Mouse (Mus musculus): ENCODE data around the gene Gm4981. TPM values are rescaled to one million over a fixed set of nuclear protein-coding genes. Genes with fewer than 3 reads are reported as not detected.
"Not testable (repeated sequence)": the region's sequence is repeated elsewhere in the genome, so short reads cannot be mapped to it uniquely, and the experiment has no call there.

Gm4981 gene
- total and polyA plus RNA-seq, 2 experiments from 2014 or later = not detected

DNA sequence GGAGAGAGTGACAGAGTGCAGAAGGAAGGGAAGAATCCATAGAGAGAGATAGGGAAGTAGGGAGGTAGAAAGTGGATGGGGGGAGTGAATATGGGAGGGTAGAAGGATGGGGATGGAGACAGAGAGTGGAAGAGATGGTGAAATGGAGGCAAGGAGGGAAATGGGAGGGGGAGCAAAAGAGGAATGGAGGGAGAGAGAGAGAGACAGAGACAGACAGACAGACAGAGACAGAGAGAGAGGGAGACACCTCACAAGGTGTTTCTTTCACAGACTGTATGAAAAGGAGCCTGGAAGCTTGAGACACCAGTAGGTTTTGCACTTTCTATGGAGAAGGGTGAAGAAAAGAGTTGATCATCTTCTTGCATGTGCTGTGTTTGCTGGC is 2.8 kb downstream of the Gm4981 start:
- not testable (repeated sequence) for ATAC-seq; H3K9ac ChIP-seq; H3K36me3 ChIP-seq (ENCODE audit: insufficient read depth); H3K4me1 ChIP-seq (ENCODE audit: insufficient read depth); H3K27ac ChIP-seq (ENCODE audit: low read depth, low read length); H3K4me3 ChIP-seq (ENCODE audit: low read depth, low read length); DNase-seq; H3K27me3 ChIP-seq (ENCODE audit: insufficient read depth, low read length); H3K4me2 ChIP-seq (ENCODE audit: low read depth)
- peaks cover 20% of the 10 kb centered on the region for H3K9me3 ChIP-seq (ENCODE audit: low read length)

DNA sequence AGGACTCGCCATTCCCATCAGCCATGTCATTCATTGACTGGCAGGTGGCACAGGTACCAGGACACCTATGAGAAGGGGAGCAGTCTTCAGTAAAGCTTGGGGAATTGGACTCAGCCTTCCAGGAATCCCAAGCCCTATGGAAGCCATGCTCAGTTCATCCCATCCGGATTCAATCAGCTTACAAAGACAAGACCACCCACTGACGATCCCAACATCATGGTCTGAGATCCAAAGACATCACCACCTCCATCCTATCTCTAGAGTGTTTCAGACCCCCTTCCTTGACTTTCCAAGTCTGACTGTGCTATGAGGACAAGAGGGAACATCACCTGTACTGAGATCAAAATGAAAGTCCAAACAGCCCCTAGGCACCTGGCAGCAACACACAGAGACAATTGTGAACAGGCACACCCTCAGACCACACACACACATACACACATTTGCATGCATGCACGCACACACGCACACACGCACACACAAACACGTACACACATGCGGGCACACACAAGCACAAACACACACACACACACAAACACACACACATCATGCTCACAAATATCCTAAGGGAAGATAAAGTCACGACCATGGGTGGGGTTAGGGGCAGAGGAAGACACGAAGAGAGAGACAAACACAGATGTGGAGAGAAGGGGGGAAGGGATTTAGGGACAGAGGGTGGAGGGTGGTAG is 3.3 kb downstream of the Gm4981 start:
- peaks cover 20% of the 10 kb centered on the region for H3K9me3 ChIP-seq (ENCODE audit: low read length)
- not testable (repeated sequence) for H3K27me3 ChIP-seq (ENCODE audit: insufficient read depth, low read length); H3K4me1 ChIP-seq (ENCODE audit: insufficient read depth); H3K36me3 ChIP-seq (ENCODE audit: insufficient read depth); DNase-seq; H3K27ac ChIP-seq (ENCODE audit: low read depth, low read length); H3K9ac ChIP-seq; H3K4me2 ChIP-seq (ENCODE audit: low read depth); H3K4me3 ChIP-seq (ENCODE audit: low read depth, low read length)
- peak; percentile 25 for ATAC-seq
- WGBS = 82% methylated on average over 9 of the region's 10 CpGs

DNA sequence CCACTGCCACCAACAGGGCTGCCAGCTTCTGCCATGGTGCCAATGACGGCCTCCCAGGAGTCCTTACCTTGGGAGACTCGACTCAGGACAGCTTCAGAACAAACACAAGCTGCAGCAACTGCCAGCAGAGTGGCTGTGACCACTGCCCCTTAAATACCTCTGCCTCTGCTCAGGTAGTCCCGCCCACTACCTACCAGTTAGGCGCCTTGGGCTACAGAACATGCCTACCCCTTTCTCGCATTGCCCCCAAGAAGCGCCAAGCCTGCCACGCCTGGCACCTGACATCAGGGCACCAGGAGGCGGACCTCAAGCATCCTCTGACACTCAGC is 3.9 kb downstream of the Gm4981 start, which contains the start of gene Duxf3:
Duxf3 (minus strand) TSS at position 35 of the 329 bp plus-strand sequence.
- H3K9me3 ChIP-seq (ENCODE audit: low read length) = peaks cover 20% of the 10 kb centered on the region
- H3K4me2 ChIP-seq (ENCODE audit: low read depth); H3K9ac ChIP-seq; DNase-seq; H3K36me3 ChIP-seq (ENCODE audit: insufficient read depth); H3K4me1 ChIP-seq (ENCODE audit: insufficient read depth); H3K27ac ChIP-seq (ENCODE audit: low read depth, low read length); H3K27me3 ChIP-seq (ENCODE audit: insufficient read depth, low read length); H3K4me3 ChIP-seq (ENCODE audit: low read depth, low read length): not testable (repeated sequence)
- 88% methylated on average over 7 of the region's 8 CpGs for WGBS
- peak; percentile 35 for ATAC-seq

DNA sequence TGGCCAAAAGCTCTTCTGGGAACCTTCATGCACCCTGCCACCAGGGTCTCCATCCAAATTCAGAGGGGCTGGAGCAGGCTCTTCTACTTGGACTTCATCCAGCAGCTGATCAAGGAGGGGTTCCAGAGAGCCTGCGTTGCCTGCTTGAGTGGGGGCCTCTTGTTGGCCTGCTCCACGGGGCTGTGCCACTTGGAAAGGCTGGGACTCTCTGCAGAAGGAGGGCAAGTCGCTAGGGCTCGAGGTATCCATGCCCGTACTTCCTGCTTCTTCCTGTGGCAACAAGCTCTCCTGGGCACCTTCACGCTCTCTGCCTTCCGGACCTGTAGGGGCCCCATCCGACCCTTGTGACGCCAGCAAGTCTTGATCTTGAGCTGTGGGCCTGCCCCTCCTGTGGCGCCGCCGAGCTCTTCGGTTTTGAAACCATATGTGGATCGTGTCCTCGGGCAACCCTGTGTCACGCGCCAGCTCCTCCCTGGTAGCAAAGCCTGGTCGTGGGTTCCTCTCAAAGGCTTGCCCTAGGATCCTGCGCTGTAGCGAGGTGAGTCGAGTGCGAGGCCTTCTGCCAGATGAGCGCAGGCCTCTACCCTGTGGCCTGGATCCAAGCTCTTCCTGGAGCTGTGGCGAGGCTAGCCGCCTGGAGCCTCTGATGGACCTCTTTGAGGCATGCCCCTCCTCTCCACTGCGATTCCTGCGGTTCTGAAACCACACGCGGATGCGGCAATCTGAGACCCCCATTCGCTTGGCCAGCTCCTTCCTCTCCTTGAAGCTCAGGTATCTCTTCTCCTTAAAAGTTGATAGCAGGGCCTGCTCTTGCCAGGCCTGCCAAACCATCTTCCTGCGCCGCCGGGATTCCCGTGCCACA is 4.5 kb downstream of the Gm4981 start:
- not testable (repeated sequence) for H3K27ac ChIP-seq (ENCODE audit: low read depth, low read length); H3K9ac ChIP-seq; H3K4me2 ChIP-seq (ENCODE audit: low read depth); H3K27me3 ChIP-seq (ENCODE audit: insufficient read depth, low read length); H3K4me3 ChIP-seq (ENCODE audit: low read depth, low read length); H3K36me3 ChIP-seq (ENCODE audit: insufficient read depth); H3K4me1 ChIP-seq (ENCODE audit: insufficient read depth)
- peak; percentile 11 for DNase-seq
- H3K9me3 ChIP-seq (ENCODE audit: low read length) = peaks cover 20% of the 10 kb centered on the region
- peak; percentile 71 for ATAC-seq
- 90% methylated on average over 31 of the region's 35 CpGs for WGBS

DNA sequence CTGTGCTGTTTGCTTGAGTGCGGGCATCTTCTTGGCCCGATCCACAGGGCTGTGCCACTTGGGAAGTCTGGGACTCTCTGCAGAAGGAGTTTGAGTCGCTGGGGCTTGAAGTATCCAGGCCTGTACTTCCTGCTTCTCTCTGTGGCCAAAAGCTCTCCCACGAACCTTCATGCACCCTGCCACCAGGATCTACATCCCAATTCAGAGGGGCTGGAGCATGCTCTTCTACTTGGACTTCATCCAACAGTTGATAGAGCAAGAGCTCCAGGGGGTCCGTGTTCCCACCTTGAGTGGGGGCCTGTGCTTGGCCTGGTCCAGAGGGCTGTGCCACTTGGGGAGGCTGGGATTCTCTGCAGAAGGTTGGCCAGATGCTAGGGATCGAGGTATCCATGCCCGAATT is 5.4 kb downstream of the Gm4981 start:
- 85% methylated on average over 5 of the region's 7 CpGs for WGBS
- H3K9me3 ChIP-seq (ENCODE audit: low read length) = peaks cover 16% of the 10 kb centered on the region
- ATAC-seq = peak; percentile 30
- DNase-seq; H3K36me3 ChIP-seq (ENCODE audit: insufficient read depth); H3K27me3 ChIP-seq (ENCODE audit: insufficient read depth, low read length); H3K4me2 ChIP-seq (ENCODE audit: low read depth); H3K4me1 ChIP-seq (ENCODE audit: insufficient read depth); H3K9ac ChIP-seq; H3K4me3 ChIP-seq (ENCODE audit: low read depth, low read length); H3K27ac ChIP-seq (ENCODE audit: low read depth, low read length): not testable (repeated sequence)

DNA sequence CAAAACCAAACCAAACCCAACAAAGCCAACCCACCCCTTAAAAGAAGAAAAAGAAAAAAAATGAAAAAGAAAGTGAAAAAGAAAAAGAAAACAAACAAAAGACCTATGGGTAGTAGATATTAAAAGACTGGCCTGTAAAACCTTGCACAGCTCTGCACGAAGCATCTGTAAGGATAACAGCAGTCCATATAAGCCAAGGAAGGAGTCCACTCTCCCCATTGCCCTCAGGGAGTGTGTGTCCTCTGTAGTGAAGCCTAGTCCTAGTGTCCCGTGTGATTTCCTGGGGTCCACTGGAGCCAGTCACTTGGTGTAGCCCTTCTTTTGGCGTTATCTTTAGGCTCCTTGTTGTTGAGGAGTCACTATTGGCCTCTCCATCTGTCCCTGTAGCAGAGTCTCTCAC is 6.5 kb downstream of the Gm4981 start:
- ATAC-seq; H3K4me2 ChIP-seq (ENCODE audit: low read depth); DNase-seq; H3K9ac ChIP-seq; H3K27me3 ChIP-seq (ENCODE audit: insufficient read depth, low read length); H3K4me3 ChIP-seq (ENCODE audit: low read depth, low read length); H3K4me1 ChIP-seq (ENCODE audit: insufficient read depth); H3K27ac ChIP-seq (ENCODE audit: low read depth, low read length); H3K36me3 ChIP-seq (ENCODE audit: insufficient read depth): not testable (repeated sequence)
- WGBS = 58% methylated on average over 3 of the region's 3 CpGs
- H3K9me3 ChIP-seq (ENCODE audit: low read length) = peaks cover 16% of the 10 kb centered on the region

DNA sequence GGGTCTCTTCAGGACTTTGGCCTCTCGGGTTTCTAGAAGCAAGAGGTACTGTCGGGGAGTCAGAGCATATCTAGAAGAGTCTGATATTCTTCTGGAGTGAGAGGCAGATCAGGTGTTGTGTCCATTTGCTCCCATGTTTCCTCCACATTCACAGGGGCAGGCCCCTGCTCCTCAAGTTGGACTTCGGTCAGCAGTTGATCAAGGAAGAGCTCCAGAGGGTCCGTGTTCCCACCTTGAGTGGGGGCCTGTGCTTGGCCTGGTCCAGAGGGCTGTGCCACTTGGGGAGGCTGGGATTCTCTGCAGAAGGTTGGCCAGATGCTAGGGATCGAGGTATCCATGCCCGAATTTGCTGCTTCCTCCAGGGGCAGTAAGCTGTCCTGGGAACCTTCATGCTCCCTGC is 8.7 kb downstream of the Gm4981 start:
- H3K4me2 ChIP-seq (ENCODE audit: low read depth); ATAC-seq; H3K36me3 ChIP-seq (ENCODE audit: insufficient read depth); H3K4me1 ChIP-seq (ENCODE audit: insufficient read depth); DNase-seq; H3K9ac ChIP-seq; H3K27ac ChIP-seq (ENCODE audit: low read depth, low read length); H3K27me3 ChIP-seq (ENCODE audit: insufficient read depth, low read length); H3K4me3 ChIP-seq (ENCODE audit: low read depth, low read length): not testable (repeated sequence)
- 91% methylated on average over 2 of the region's 6 CpGs for WGBS
- H3K9me3 ChIP-seq (ENCODE audit: low read length) = peaks cover 16% of the 10 kb centered on the region

DNA sequence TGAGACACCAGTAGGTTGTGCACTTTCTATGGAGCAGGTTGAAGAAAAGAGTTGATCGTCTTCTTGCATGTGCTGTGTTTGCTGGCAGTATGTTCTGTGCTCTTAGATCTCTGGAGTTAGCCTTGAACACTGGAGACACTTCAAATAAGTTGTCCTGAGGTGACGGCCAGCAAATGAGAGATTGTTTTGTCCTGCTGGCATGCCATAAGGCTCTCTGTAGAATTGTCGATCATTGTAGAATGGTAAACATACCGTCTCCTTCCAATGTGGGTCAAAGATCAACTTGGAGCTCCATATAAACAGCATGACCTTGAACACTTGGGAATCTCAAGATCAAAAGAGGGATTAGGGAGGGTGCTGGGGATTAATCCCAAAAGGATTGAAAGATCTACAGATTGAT is 10.1 kb downstream of the Gm4981 start:
- DNase-seq = peak; percentile 4

DNA sequence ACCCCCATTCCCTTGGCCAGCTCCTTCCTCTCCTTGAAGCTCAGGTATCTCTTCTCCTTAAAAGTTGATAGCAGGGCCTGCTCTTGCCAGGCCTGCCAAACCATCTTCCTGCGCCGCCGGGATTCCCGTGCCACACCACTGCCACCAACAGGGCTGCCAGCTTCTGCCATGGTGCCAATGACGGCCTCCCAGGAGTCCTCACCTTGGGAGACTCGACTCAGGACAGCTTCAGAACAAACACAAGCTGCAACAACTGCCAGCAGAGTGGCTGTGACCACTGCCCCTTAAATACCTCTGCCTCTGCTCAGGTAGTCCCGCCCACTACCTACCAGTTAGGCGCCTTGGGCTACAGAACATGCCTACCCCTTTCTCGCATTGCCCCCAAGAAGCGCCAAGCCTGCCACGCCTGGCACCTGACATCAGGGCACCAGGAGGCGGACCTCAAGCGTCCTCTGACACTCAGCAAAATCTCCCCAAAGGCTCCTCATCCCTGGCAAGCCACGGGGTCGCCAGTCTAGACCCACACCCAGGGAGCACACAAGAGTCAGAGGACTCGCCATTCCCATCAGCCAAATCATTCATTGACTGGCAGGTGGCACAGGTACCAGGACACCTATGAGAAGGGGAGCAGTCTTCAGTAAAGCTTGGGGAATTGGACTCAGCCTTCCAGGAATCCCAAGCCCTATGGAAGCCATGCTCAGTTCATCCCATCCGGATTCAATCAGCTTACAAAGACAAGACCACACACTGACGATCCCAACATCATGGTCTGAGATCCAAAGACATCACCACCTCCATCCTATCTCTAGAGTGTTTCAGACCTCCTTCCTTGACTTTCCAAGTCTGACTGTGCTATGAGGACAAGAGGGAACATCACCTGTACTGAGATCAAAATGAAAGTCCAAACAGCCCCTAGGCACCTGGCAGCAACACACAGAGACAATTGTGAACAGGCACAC is 11.4 kb downstream of the Gm4981 start, which contains the start of gene AW822073:
AW822073 (minus strand) TSS at position 104 of the 959 bp plus-strand sequence.
- H3K4me1 ChIP-seq (ENCODE audit: insufficient read depth); H3K4me3 ChIP-seq (ENCODE audit: low read depth, low read length); ATAC-seq; H3K27me3 ChIP-seq (ENCODE audit: insufficient read depth, low read length); H3K9ac ChIP-seq; H3K36me3 ChIP-seq (ENCODE audit: insufficient read depth); H3K4me2 ChIP-seq (ENCODE audit: low read depth); H3K27ac ChIP-seq (ENCODE audit: low read depth, low read length); H3K9me3 ChIP-seq (ENCODE audit: low read length); DNase-seq: not testable (repeated sequence)
- 84% methylated on average over 16 of the region's 18 CpGs for WGBS

More for the DNA sequence above, 10.1 kb downstream of the Gm4981 start:
- not testable (repeated sequence) for H3K4me3 ChIP-seq (ENCODE audit: low read depth, low read length); ATAC-seq; H3K4me1 ChIP-seq (ENCODE audit: insufficient read depth); H3K27me3 ChIP-seq (ENCODE audit: insufficient read depth, low read length); H3K9ac ChIP-seq; H3K36me3 ChIP-seq (ENCODE audit: insufficient read depth); H3K27ac ChIP-seq (ENCODE audit: low read depth, low read length); H3K9me3 ChIP-seq (ENCODE audit: low read length); H3K4me2 ChIP-seq (ENCODE audit: low read depth)
- WGBS = 89% methylated on average over 4 of the region's 4 CpGs
